Mouse (Mus musculus) embryo, embryonic 11 days (tissue): Measurements from ENCODE around the gene Tarsl2.

Experiments
- DNase-seq: peaks from one replicate; pipeline ENCODE4 v3.0.0-alpha.2; 2015

The Tarsl2 gene

DNA sequence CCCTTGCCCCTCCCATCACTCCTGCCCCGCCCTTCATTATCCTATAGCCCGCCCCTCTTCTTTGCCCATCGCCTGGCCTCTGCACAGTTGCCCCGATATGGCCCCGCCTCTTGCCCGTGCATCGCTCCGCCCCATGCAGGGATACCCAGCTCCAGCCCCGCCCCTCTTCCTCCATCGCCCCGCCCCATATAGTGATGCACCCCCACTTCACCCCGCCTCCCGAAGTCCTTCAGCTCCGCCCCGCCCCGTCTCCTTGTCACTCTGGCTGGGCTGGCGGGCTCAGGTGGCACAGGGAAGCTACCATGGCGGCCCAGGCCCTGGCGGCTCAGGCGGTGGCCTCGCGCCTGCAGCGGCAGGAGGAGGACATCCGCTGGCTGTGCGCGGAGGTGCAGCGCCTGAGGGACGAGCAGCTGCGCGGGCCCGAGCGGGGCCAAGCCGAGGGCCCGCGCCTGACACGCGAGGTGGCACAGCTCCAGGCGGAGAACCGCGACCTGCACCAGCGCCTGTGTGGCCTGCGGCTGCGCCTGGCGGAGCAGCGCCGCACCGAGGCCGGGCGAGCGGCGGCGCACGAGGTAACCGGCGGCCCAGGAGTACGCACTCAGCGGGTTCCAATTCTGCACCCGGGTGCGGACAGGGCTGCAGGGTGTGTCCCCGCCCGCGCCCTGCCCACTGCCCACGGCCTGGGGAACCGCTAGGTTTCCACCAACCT, at the start of gene Tarsl2:
Gene Tarsl2, plus strand, starts transcription at position 256 of the 709 bp plus-strand sequence.
- peak; percentile 97 for DNase-seq

DNA sequence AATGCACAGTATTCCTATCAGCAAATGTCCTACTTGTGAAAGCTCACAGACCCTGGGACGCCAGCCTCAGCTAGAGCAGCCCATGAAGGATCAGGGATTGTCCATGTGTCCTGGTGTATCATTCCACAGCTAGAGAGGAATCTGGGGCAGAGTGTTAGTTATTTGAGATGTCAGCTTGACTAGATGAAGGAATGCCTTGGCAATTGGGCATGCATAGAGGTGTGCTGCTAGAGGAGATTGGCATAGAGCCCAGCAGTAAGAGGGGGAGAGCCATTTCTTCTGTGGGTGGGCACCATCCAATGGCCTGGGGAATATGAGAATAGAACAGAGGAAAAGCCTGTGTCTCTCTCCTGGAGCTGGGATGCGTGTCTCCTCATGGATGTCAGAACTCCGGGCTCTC, 38.6 kb upstream of the Tarsl2 start:
- no peak for DNase-seq

DNA sequence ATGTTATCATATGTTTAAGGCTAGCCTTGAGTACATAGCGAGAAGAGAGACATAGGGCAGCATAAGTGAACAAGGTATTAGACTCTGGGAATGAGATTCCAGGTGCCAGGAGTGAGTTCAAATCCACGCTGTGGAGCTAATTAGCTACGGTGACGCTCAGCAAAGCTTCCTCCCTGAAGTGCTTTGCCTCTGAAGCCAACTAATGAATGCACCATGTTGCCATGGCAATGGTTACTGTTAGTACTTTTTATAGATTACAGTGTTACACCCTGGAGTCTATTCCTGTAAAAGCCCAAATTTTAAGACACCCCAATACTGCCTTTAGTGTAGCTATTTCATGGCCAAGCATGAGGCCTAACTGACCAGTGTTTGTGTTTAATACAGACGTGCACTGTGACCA, 37.7 kb upstream of the Tarsl2 start:
- DNase-seq, result no peak

DNA sequence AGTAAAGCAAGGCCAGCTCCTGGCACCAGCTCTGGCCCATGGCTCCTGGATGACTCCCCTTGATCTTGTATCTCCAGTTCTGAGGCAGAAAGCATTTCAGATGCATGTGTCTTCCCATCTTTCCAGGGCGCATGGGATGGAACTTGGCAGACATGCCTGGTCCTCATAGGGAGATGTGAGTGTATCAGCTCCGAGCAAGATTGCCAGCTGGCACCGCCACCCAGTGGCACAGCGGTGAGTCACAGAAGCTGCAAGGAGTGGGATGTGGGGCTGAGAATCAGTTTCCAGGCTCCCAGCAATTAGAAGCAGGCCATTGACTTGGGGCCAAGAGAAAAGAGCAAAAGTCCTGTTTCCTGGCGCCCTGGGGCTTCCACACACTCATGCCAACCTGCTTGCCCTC, 34.5 kb upstream of the Tarsl2 start:
- DNase-seq, result no peak

DNA sequence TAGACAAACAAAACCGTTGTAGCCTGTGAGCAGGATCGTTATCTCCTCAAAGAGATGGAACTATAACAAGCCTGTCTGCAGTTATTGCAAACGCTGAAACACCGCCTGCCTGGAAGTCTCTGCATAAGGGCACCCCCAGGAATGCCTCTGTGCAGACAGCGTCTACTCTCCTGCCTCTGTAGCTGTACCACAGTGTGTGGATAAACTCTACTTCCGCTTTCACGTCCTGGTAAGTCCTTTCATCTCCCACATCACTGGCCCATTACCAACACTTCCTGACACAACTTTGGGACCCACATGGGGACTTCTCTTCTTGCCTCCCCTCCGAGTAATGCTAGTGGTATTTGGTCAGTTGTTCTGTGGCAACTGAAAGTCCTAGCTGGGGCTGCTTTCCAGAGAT, 34.0 kb upstream of the Tarsl2 start:
- no peak for DNase-seq

DNA sequence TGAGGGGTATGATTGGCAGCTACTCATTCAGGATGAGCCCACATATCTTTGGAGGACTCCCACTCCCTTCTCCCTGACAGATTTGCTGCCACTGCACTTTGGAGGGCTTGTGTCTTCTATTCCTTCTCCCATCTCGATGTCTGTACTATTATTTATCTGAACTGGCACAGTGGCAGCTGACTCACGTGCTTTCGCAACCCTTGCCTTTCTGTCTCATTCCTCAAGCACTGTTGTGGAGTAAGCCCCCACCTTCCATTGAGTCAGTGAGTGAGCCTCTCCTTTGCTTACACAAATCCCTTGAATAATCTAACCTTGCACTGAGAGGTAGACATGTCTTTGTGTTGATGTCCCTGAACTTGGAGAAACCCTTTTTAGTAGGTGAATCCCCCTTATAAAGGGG, 33.4 kb upstream of the Tarsl2 start:
- DNase-seq, result no peak

DNA sequence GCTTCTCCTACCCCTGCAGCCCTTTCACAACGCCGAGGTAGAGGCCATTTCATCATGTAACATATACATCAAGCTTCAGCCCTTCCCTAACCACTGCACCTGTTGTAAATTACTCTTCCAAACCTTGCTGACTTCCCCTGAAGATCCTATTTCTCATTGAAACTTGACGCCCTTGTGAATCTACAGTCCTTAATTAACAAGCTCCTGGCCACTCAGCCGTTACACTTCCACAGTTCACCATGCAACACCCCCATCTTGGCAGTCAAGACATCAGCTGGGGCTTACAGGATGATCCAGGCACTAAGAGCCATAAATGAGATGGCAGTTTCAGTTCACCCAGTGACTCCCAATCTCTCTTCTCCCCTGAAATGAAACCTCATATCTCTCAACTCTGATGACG, 31.0 kb upstream of the Tarsl2 start:
- no peak for DNase-seq

DNA sequence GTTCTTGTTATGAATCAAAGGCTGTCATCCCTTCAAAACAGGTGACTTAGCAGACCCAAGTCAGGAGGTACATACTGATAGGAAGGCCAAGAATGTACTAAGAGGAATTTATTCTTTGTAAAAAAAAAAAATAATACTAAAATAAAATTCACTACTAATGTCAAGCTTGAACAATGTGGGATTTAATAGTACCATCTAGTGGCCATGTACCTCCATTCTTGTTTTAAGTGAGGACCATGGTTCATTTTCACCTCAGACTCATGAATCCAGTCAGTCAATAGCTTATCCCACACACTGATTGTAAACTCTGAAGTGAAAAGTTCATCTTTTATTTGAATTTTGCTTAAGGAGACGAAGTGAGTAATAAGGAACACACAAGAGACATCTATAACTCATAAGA, 25.9 kb upstream of the Tarsl2 start:
- no peak for DNase-seq

DNA sequence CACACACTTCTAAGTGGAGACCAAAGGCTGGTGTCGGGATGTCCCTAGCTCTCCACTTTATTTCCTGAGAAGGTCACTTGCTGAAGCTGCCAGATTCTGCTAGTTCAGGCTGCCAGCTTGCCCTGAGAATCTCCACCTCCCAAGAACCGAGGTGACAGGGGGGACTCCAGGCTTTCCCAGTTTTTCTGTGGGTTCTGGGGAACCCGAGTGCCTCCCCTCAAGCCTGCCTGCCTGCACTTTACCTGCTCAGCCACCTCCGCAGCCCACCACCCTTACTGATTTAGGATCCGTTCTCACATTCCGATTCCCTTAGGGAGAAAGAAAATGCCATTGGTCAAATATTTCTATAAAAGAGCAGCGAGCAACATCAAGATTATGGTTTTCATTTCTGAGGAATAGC, 24.0 kb upstream of the Tarsl2 start:
- no peak for DNase-seq

DNA sequence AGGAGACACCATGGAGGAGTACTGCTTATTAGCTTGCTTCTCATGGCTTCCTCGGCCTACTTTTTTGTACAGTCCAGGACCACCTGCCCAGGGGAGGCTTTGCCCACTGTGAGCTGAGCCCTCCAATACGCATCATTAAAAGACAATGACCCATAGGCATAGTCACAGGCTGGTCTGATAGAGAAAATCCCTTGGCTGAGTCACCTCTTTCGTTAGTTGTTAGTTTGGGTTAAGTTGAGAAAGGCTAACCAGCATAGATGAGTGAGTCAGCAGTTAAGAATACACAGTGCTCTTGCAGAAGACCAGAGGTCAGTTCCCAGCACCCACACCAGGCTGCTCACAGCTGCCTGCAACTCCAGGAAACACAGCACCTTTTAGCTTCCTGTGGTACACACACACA, 21.4 kb upstream of the Tarsl2 start:
- no peak for DNase-seq

DNA sequence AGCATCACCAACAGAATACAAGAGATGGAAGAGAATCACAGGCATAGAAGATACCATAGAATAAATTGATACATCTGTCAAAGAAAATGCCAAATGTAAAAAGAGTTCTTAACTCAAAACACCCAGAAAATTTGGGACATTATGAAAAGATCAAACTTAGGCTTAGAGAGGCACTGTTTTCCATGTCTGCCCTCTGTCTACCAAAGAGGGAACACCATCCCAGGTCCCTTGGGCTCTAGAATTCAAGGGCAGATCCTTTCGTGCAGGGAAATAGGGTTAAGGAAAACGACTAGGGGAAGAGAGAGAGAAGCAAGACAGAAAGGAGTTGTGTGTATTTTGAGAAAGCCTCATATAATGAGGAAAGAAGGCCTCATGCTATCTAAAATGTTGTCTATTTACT, 19.2 kb upstream of the Tarsl2 start:
- DNase-seq, result no peak

DNA sequence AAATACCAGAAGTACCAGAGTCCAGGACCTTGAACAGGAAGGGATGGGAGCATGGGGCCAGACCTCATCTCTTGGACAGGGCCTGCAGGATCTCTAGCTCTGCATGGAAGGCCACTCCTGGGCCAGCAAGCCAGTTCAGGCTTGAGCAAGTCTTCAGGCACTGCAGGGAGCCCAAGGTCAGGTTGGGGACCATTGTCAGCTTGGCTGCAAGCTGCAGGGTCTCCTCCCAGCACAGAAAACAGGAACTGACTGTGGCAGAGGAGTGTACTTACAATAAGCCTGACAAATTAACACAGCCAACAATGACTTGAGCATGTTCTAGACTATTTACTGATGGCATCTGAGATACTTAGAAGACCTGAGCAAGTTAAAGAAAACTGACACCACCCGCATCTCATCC, 14.9 kb upstream of the Tarsl2 start:
- DNase-seq, result no peak

DNA sequence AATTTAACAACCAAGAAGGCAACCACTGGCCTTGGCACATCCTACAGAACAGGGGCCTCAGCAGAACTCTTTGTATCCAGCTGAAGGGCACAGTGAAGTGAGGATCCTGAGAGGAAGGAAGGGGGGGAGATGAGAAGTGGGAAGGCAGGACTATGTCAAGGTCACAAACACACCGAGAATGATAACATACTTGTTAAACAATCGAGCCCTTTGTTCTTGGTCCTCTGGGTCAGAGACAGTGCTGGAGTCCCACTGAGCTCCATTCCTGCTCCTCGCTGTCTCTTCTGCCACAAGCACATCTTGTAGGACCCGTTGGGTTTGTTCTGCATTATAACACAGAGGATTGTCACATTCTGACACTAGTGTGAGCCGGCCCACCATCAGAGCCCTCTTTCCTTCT, 14.0 kb upstream of the Tarsl2 start:
- DNase-seq, result no peak

DNA sequence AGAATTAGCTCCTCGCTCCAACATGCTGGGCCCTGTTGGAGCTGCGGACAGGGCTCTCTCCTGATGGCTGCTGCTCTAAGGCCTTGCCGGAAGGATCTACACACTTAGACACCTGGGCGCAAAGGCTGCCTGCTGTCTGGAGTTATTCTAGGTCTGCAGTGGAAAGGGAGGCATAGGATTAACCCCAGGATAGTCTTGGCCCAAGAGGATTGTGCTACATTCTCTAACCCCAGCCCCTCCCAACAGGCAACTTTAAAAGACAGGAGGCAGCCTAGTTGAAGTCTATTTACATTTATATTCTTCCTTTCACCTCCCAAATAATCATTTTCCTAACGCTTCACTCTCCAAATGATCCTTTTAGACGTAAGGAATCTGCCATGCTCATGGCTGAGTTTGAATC, 8.9 kb upstream of the Tarsl2 start:
- no peak for DNase-seq

DNA sequence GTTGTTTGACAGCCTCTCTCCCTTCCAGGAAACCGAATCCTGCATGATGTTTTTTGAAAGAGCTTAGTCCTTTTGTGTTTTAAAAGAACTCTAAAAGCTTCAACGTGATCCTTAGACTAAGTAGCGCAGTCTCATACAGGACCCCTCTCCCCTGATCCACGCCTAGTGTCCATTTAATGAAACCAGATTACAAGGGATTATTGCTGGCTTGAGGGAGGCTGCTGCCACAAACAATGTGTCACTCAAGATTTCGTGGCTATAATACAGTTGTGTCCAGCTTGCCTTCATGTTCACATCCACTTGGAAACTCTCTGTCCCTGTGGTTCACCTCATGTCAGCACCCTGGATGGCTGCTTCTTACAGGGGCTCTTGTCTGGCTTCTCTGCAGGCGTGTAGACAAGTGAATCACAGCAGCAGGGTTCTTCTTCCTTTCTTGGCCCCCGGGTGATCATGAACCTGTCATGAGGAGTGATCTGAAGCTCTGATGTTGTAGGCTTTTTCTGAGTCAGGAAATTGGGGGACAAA, 8.3 kb upstream of the Tarsl2 start:
- DNase-seq, result no peak

DNA sequence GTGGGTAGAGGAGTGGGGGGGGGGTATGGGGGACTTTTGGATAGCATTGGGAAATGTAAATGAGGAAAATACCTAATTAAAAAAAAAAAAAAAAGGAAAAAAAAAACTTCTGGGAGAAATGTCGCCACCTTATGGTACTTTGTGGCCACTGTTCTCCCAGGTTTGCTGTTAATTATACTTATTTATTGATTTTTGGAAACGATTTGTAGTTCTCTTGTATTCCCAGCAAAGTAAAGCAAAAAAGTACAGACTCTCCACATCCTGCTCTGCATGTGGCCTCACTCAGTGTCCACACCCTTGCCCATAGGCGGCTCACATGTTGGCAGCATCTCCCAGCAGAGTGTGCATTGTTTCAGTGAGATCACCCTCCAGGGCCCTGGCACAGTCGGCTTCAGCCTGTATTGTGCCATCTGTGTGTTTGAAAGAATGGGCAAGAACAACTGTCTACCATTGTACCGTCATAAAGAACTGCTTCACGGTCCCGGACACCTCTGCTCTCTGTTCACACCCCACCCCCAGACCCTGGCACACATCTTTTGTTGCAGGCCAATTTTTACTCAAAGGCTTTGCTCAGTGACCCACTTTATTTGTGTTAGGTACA, 6.4 kb upstream of the Tarsl2 start:
- no peak for DNase-seq

DNA sequence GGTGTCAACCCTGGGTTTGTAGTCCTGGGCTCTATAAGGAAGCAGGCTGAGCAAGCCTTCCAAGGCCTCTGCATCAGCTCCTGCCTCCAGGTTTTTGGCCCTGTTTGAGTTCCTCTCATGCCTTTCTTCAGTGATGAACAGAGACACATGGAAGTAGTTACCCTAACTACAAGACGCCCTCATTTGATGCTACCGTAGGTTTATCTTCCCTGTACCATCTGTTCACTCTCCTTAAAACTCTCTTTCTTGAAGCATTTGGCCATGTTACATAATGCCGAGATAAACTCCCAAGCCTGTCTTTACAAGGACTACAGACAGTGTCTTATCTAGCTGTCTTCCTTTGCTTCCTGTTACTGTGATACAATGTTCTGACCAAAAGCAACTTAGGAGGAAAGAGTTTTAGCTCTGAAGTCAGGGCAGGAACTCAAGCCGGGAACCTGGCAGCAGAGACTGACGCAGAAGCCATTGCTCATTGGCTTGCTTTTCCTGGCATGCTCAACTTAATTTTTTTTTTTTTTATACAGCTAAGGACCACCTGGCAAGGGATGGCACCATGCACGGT, 4.8 kb upstream of the Tarsl2 start:
- no peak for DNase-seq

DNA sequence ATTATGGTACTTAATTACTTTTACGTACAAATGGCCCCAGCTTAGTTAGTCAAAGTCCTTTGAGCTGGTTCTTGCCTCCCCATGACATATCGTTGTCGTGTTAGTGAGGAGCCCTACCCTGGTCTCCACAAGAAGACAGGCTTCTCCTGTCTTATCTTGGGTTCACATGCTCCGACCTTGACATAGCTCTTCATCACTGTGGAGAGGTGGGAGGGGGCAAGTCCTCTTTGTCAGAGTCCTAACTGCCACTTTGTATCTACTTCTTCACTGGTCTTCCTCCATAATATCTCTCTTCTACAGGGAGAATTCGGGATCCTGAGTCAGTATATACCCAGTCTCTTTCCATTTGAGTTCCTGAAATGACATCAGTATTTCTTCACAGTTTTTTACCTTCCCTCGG, 4.0 kb upstream of the Tarsl2 start:
- DNase-seq, result no peak

DNA sequence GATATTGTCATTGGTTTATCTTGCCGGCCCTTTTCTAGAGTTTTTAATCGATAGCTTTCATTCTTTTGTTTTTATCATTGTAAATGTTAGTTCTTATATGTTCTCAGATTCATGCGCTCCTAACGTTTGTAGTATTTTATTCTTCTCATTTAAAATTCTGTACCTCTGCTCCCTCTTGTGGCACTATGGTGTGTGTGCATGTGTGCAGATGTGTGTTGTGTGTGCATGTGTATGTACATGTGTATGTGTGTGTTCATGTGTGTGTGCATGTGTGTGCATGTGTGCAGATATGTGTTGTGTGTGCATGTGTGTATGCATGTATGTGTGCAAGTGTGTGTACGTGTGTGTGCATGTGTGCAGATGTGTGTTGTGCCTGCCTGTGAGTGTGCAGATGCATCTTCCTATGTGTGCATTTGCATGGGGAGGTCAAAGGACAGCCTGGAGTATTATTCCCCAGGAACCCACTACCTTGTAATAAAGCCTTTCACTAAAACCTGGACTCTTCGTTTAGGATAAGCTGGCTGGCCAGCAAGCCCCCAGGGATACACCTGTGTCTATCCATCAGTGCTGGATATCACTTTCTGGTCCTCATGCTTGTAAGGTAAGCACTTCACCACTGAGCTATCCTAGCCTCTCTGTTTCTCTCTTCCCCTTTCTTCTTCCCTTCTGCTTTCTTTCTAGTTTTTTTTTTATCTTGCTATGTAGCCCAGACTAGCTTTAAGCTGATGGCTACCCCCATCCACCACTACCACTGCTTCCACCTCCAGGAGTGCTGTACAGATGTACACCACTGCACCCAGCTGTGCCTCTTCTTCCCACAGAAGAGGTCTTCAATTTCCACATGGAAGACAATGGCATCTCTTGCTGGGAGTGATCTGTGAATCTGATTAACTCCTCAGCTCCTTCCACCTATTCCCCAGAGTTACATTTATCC, 2.1 kb upstream of the Tarsl2 start:
- no peak for DNase-seq

DNA sequence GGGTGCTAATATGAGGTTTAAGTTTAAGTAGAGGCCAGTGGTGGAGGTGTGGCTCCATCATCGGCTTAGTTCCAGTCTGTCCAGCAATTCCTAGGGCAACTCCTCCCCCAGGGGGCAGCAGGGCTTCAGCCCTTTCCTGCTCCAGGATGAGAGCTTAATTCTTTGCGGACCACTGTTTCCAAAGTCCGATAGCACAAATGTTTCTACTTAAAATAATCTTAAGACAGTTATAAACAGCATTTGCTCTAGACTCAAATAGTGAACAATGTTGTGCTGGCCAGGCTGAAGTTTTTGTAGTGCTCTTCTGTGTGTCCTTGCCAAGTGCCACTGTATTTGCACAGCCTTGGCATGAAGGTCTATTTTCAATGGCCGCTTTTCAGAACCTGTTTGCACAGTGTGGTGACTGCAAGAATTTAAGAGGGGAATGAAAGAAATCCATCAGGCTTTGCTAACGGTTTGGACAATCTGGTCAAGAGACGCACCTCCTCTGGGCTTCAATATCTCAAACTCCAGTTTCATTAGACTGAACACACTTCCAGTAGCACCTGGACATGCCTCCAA, 757 bp upstream of the Tarsl2 start:
- no peak for DNase-seq

DNA sequence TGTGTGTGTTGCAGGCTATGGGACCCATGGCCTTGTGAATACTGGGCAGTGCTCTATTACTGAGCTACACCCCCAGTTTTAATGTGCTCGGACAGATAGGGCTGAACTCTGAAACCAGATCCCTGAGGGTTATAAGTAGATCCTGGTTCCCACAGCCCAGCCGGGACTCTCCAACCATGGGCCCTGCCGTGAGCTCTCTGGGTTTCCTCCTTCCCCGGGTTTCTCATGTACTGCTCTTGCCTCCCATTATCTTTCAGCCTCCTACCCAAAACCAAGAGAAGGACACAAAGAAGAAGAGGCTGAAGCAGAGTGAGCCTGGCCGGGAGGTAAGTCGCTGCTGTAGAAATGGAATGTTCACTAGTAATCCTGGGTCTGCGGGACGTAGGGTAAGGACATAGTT, 1.3 kb downstream of the Tarsl2 start:
- no peak for DNase-seq

DNA sequence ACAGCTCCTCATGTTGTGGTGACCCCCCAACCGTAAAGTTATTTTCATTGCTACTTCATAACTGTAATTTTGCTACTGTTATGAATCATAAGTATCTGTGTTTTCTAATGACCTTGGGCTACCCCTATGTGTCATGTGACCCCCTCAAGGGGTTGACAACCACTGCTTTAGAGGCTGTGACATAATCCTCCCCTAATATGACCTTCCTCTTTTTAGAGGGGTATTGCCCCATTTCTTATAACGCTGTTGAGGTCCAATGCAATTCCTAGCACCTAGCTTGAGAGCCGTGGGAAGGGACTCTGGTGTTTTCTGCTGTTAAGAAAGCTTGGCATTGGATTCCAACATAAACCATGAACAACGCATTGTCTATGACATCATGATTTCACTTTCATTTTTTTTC, 6.0 kb downstream of the Tarsl2 start:
- DNase-seq, result no peak

DNA sequence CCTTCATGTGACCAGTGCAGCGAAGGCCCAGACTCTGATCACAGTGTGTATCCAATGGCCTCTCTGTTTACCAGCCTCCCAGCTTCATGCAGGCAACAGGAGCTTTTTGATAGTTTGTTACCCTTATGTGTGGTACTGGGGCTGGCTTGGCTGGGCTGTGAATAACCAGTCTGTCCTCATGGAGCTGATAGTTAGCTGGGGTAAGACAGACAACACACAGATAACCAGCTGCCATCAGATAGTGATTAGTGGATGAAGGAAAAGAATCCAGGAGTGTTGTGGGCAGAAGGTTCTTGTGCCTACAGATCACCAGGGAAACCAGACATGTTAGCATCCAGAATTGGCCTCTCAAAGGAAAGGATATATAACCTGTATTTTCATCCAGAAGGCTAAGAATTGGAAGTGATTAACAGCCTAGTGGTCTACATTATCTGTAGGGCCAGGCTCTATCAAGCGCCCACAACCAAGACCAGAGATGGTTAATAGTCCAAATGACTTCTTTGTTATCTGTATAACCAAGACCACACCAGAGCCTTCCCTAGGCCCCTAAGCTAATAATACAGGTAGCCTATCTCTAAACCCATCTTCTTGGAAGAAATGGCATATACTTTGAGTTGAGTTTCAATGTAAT, 12.9 kb downstream of the Tarsl2 start:
- DNase-seq, result no peak
